Mouse (Mus musculus) brain, embryonic 18.5 days (tissue): Measurements from ENCODE around the gene 4430402I18Rik.

Experiments used
- DNase-seq: peaks from one replicate; pipeline ENCODE4 v3.0.0-alpha.2; 2012; ENCODE audit warnings: low read depth, low spot score

4430402I18Rik gene

DNA sequence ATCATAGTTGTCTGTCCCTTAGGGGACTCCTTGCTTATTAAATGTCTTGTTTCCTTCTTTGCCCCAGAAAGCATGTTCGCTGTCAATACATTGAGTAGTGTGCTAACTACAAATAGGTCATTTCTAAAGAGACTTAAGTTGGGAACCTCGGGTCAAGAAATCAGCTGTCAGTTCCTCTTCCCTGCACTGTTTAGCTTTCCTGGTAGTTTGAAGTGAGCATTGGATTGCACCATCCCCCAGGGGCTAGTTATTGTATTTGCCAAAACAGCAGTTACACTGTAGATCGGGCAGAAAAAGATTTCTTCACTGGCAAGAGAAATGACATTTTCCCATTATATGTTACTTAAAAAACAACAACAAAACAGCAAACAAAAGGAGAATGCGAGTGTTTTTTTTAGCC is 578 bp upstream of the 4430402I18Rik start:
- no peak for DNase-seq

DNA sequence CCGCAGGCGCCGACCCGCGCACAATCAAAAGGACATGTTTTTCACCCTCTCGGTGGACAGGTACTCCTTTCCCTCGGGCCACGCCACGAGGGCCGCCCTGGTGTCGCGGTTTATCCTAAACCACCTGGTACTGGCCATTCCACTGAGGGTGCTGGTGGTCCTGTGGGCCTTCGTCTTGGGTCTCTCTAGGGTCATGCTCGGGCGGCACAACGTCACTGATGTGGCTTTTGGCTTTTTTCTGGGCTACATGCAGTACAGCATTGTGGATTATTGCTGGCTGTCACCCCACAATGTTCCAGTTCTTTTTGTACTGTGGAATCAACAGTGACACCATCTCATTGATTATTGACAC is 3.1 kb downstream of the 4430402I18Rik start:
- no peak for DNase-seq

GRCm38 (mm10) chr19:28963842-28964551 is 3.6 kb downstream of the 4430402I18Rik start, which contains the start of gene Plpp6:
Gene Plpp6 (plus strand): TSS chr19:28963953.
- DNase-seq: no peak

GRCm38 (mm10) chr19:28963513-28963841 is 4.1 kb downstream of the 4430402I18Rik start:
- DNase-seq: no peak

DNA sequence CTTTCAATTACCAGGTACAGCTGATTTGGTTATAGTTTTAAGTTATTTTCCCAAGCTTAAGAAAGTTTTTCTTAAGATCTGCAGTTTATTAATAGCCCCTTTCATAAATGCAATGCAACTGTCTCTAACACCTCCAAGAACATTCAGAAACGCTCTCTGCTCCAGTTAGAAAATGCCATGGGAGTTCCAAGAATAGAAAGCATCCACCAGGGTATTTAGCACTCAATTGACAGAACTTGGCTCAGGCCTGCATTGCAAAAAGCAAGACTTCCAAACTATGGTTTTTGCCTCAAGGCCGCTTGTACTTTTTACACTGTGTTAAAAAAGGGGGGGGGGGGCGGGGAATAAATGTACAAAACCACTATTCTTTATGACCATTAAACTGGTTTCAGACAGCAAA is 4.5 kb downstream of the 4430402I18Rik start:
- DNase-seq: no peak

- no peak for DNase-seq
Observed at GRCm38 (mm10) chr19:28951251-28951650, 16.3 kb downstream of the 4430402I18Rik start.

- DNase-seq: no peak
Observed at GRCm38 (mm10) chr19:28947311-28947710, 20.3 kb downstream of the 4430402I18Rik start.

- DNase-seq: no peak
Observed at GRCm38 (mm10) chr19:28946782-28947181, 20.8 kb downstream of the 4430402I18Rik start.

GRCm38 (mm10) chr19:28941271-28941670 is 26.3 kb downstream of the 4430402I18Rik start:
- no peak for DNase-seq

- no peak for DNase-seq
Observed at GRCm38 (mm10) chr19:28940135-28940874, 27.3 kb downstream of the 4430402I18Rik start.

DNA sequence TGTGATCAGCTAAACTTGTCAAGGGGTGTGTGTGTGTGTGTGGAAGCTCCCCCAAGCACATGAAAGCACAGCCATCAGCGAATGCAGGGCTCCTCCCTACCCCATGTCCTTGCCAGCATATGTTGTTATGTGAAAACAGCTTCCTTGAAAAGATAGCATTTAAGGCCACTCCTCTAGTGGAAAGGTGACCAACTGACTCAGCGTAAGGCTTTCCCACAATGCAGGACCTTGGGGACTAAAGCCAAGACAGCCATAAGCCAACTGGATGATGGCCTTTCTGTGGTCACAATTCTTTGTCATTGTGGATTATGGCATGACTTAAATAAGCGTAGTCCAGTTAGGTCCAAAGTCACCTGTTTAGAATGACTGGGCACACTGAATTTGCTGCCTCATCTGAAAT is 32.7 kb downstream of the 4430402I18Rik start:
- no peak for DNase-seq

GRCm38 (mm10) chr19:28929034-28929433 is 38.6 kb downstream of the 4430402I18Rik start:
- no peak for DNase-seq

DNA sequence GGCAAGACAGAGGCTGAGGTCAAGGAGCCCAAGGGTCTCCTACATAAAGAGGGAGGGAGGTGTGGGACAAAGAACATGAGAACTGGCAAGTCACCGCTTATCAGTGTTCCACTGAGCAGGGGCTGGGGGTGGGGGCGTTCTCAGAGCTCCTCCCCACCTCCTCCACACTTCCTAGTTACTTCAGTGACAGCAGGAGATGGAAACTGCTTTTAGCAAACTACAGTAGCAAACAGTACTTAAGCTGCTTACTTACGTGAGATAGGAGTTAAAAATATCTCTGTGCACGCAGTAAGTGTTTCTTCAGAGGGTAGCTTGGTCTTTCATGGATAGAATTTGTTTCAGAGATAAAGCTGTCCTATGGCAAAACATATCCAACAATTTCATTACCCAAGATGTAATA is 40.2 kb downstream of the 4430402I18Rik start:
- DNase-seq: no peak

- DNase-seq: no peak
Observed at GRCm38 (mm10) chr19:28926366-28926765, 41.2 kb downstream of the 4430402I18Rik start.

GRCm38 (mm10) chr19:28917839-28918238 is 49.8 kb downstream of the 4430402I18Rik start:
- DNase-seq: no peak

DNA sequence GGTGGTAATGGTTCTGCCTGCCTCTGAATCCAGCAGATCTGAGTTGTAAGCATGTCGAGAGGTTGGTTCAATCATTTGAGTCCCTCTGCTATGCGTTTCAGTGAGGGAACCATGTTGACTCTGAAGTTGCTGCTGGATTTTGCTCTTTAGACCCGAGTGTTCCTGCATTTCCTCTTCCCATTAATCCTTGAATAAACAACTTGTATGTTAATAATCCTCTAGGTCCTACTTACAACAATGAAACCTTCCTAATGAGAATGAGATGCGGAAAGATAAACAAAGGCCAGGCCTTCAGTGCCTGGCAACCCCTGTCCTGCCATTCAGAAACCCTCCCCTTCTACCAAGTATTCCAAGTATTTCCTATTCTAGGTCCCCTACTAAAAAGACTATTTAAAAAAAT is 51.1 kb downstream of the 4430402I18Rik start:
- DNase-seq: no peak

DNA sequence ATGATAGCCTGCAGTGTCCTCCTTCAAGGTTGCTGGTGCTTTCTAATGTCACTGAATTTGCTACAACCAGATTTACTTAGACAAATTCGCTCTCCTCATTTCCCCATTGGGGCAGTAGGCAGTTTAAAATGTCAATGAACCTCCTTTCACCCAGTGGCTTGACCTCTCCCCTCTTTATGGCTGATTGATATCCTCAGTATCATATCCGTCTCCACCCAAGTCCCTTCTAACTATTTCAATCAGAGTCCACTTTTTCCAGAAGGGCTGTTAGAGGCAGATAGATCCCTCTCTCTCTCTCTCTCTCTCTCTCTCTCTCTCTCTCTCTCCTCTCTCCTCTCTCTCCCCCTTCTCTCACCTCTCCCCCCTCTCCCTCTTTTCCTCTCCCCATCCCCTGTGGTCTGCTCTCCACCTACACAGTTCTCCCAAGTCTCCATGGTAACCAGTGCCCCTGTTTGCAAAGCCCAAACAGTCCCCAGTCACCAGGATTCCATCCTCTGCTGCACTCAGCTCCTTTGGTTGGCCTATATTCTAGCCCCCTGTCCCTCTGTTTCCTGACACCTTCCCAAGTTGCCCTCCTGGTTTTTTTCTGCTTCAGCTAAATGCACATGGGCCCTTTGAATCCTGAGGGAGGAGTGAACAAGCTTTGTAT is 51.9 kb downstream of the 4430402I18Rik start:
- DNase-seq: no peak

GRCm38 (mm10) chr19:28914598-28914997 is 53.0 kb downstream of the 4430402I18Rik start:
- DNase-seq: no peak

GRCm38 (mm10) chr19:28908693-28909092 is 58.9 kb downstream of the 4430402I18Rik start:
- no peak for DNase-seq

GRCm38 (mm10) chr19:28908186-28908585 is 59.4 kb downstream of the 4430402I18Rik start:
- DNase-seq: no peak

DNA sequence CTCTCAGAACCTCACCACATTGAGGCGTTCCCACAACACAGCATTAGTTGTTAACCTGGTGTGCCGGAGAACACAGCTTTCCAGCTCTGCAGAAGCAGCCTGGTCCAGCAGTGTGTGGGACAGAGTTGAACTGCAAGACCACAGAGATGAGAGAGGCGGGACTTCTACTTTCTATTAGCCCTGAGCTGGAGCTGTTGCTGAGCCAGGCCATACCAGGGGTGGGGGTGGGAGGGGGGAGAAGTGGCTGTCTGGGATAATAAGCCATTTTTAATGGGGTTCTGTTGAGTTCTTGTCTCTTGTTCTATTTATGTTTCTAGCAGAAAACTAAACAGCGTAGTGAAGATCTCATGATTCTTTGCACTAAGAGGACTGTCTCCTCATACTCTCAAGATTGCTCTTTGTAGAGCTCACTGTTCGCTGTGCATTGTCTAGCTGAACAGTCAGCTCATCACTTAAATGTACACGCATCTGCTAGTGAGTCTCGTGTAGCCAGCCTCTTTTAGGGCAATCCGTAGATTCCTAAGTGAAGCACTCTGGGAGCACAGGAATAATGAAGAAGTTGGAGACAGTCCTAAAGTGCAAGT is 64.0 kb downstream of the 4430402I18Rik start:
- no peak for DNase-seq

DNA sequence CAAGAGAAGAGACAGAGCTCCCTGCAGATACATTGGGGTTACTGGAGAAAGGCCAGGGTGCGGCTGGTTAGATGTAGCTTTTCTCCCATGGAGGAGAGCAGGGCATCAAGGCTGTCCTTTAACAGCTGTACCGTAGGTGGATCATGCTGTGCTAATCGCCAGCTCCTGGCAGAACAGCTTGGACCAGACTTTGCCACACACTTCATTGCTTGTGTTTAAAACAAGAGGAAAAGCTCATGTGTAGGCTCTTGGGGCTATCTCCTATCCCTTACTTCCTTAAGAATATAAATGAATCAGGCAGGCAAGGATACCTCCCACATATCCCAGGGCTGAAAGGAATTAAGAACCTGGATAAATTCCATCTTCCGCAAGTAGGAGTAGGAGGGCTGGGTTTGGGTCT is 64.8 kb downstream of the 4430402I18Rik start:
- no peak for DNase-seq
